Mouse (Mus musculus) spleen, adult 2 months (tissue): ENCODE measurements around the gene Slc25a23.

ENCODE experiments used
- CTCF ChIP-seq: fragments of 200-500 bp; IDR thresholded peaks from 2 replicates; pipeline ENCODE4 v1.5.1; 2011; ENCODE audit warnings: mild to moderate bottlenecking, inconsistent platforms; ENCODE audit not compliant: insufficient read depth, insufficient read length, insufficient replicate concordance; ENCODE audit errors: extremely low read depth
- POLR2A ChIP-seq: fragments of 200-500 bp; IDR thresholded peaks from 2 replicates; pipeline ENCODE4 v1.6.1; 2011; ENCODE audit warnings: low read depth, low read length, inconsistent platforms

DNA sequence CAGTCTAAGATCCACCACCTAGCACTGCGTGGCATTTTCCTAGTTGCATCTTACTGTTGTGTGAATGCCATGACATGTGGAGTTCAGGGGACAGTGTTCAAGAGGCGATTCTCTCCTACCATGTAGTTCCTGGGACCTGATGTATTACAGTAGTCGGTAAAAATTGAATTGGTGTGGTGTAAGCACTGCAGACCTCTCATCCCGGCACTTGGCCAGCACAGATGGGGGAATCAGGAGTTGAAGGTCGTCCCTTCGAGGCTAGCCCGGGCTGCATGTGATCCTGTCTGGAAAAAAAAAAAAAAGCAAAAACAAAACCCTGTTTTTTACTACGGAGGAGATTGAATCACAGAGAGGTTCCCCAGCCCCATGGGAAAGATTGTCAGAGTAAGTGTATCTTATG lies 64.6 kb downstream of the Slc25a23 start:
- TF ChIP-seq CTCF (no peak), POLR2A (no peak)
